Mouse (Mus musculus): Measurements from ENCODE around the gene Phf3. TPM values are rescaled to one million over a fixed set of nuclear protein-coding genes. Genes with fewer than 3 reads are reported as not detected.
"Not testable (repeated sequence)": the region's sequence is repeated elsewhere in the genome, so short reads cannot be mapped to it uniquely, and the experiment has no call there.

Gene Phf3
- polyA plus RNA-seq (2015; fragmentation: Nextera tagmentation; extraction: Ambion mirVana): 38.4 and 54.3 TPM in 2 replicates

GRCm38 (mm10) chr1:30873541-30874260 lies at the start of gene Phf3:
Phf3 (minus strand) TSS chr1:30873921.
- H3K27ac ChIP-seq: peak within 1 kb of the TSS; percentile 99
- peak within 1 kb of the TSS; percentile 84 for H3K4me3 ChIP-seq (replicated peaks)
- no peaks in the 10 kb centered on the region for H3K27me3 ChIP-seq
- ATAC-seq: peak; percentile 97
- no peaks in the 10 kb centered on the region for H3K36me3 ChIP-seq
- H3K4me1 ChIP-seq (replicated peaks): peaks cover 29% of the 10 kb centered on the region
- H3K9me3 ChIP-seq: no peaks in the 10 kb centered on the region
- WGBS: under 1% methylated on average over 62 of the region's 85 CpGs
- H3K4me2 ChIP-seq (replicated peaks): peak within 1 kb of the TSS; percentile 63
- H3K9ac ChIP-seq (replicated peaks): peak within 1 kb of the TSS; percentile 93

- Histone ChIP-seq H3K27ac (no peak overlapping the region), H3K9me3 (peaks cover 18% of the 10 kb centered on the region), H3K4me1 (replicated peaks) (no peaks in the 10 kb centered on the region), H3K27me3 (no peaks in the 10 kb centered on the region), H3K36me3 (no peaks in the 10 kb centered on the region), H3K4me3 (replicated peaks) (no peak overlapping the region), H3K4me2 (replicated peaks) (no peak overlapping the region), H3K9ac (replicated peaks) (no peak overlapping the region)
- ATAC-seq: no peak
- WGBS: 93% methylated on average over 3 of the region's 3 CpGs
Observed at GRCm38 (mm10) chr1:30922237-30922636, 48.5 kb upstream of the Phf3 start.

- no peak overlapping the region for H3K9ac ChIP-seq (replicated peaks)
- H3K4me3 ChIP-seq (replicated peaks): no peak overlapping the region
- no peaks in the 10 kb centered on the region for H3K27me3 ChIP-seq
- peaks cover 18% of the 10 kb centered on the region for H3K9me3 ChIP-seq
- no peaks in the 10 kb centered on the region for H3K36me3 ChIP-seq
- no peak overlapping the region for H3K27ac ChIP-seq
- no peaks in the 10 kb centered on the region for H3K4me1 ChIP-seq (replicated peaks)
- ATAC-seq: no peak
- H3K4me2 ChIP-seq (replicated peaks): no peak overlapping the region
Observed at GRCm38 (mm10) chr1:30921252-30921651, 47.5 kb upstream of the Phf3 start.

- Histone ChIP-seq H3K27me3 (no peaks in the 10 kb centered on the region), H3K4me2 (replicated peaks) (no peak overlapping the region)
- no peak for ATAC-seq
Observed at GRCm38 (mm10) chr1:30920620-30921177, 47.0 kb upstream of the Phf3 start.

GRCm38 (mm10) chr1:30910172-30910571 lies 36.5 kb upstream of the Phf3 start:
- no peaks in the 10 kb centered on the region for H3K4me1 ChIP-seq (replicated peaks)
- H3K27me3 ChIP-seq: no peaks in the 10 kb centered on the region
- no peak for ATAC-seq
- no peaks in the 10 kb centered on the region for H3K36me3 ChIP-seq
- no peak overlapping the region for H3K4me3 ChIP-seq (replicated peaks)
- no peaks in the 10 kb centered on the region for H3K9me3 ChIP-seq
- no peak overlapping the region for H3K27ac ChIP-seq
- H3K9ac ChIP-seq (replicated peaks): no peak overlapping the region
- WGBS: 75% methylated on average over 3 of the region's 3 CpGs
- H3K4me2 ChIP-seq (replicated peaks): no peak overlapping the region

More at GRCm38 (mm10) chr1:30920620-30921177, 47.0 kb upstream of the Phf3 start:
- H3K4me3 ChIP-seq (replicated peaks): no peak overlapping the region
- 97% methylated on average over 1 of the region's 1 CpGs for WGBS
- no peaks in the 10 kb centered on the region for H3K4me1 ChIP-seq (replicated peaks)
- H3K9me3 ChIP-seq: peaks cover 18% of the 10 kb centered on the region
- no peaks in the 10 kb centered on the region for H3K36me3 ChIP-seq
- H3K27ac ChIP-seq: no peak overlapping the region
- no peak overlapping the region for H3K9ac ChIP-seq (replicated peaks)

- no peaks in the 10 kb centered on the region for H3K4me1 ChIP-seq (replicated peaks)
- no peaks in the 10 kb centered on the region for H3K36me3 ChIP-seq
- H3K4me2 ChIP-seq (replicated peaks): no peak overlapping the region
- H3K4me3 ChIP-seq (replicated peaks): no peak overlapping the region
- WGBS: 85% methylated on average over 4 of the region's 4 CpGs
- no peaks in the 10 kb centered on the region for H3K9me3 ChIP-seq
- no peak for ATAC-seq
- no peak overlapping the region for H3K9ac ChIP-seq (replicated peaks)
- H3K27ac ChIP-seq: no peak overlapping the region
- no peaks in the 10 kb centered on the region for H3K27me3 ChIP-seq
Observed at GRCm38 (mm10) chr1:30908797-30909196, 35.1 kb upstream of the Phf3 start.

GRCm38 (mm10) chr1:30903480-30904218 lies 29.9 kb upstream of the Phf3 start:
- no peak overlapping the region for H3K9ac ChIP-seq (replicated peaks)
- no peaks in the 10 kb centered on the region for H3K36me3 ChIP-seq
- no peaks in the 10 kb centered on the region for H3K4me1 ChIP-seq (replicated peaks)
- no peak for ATAC-seq
- H3K4me3 ChIP-seq (replicated peaks): no peak overlapping the region
- H3K9me3 ChIP-seq: no peaks in the 10 kb centered on the region
- no peak overlapping the region for H3K27ac ChIP-seq
- WGBS: 88% methylated on average over 3 of the region's 3 CpGs
- H3K27me3 ChIP-seq: no peaks in the 10 kb centered on the region
- no peak overlapping the region for H3K4me2 ChIP-seq (replicated peaks)

- no peak overlapping the region for H3K9ac ChIP-seq (replicated peaks)
- H3K36me3 ChIP-seq: no peaks in the 10 kb centered on the region
- ATAC-seq: no peak
- no peak overlapping the region for H3K4me2 ChIP-seq (replicated peaks)
- no peaks in the 10 kb centered on the region for H3K27me3 ChIP-seq
- H3K4me1 ChIP-seq (replicated peaks): no peaks in the 10 kb centered on the region
- H3K27ac ChIP-seq: no peak overlapping the region
- 83% methylated on average over 2 of the region's 2 CpGs for WGBS
- no peaks in the 10 kb centered on the region for H3K9me3 ChIP-seq
- H3K4me3 ChIP-seq (replicated peaks): no peak overlapping the region
Observed at GRCm38 (mm10) chr1:30898691-30899090, 25.0 kb upstream of the Phf3 start.

- not testable (repeated sequence) for H3K9ac ChIP-seq (replicated peaks); ATAC-seq; H3K27me3 ChIP-seq; H3K36me3 ChIP-seq; H3K4me3 ChIP-seq (replicated peaks); H3K9me3 ChIP-seq; H3K27ac ChIP-seq; H3K4me2 ChIP-seq (replicated peaks); H3K4me1 ChIP-seq (replicated peaks)
Observed at GRCm38 (mm10) chr1:30895366-30895765, 21.6 kb upstream of the Phf3 start.

GRCm38 (mm10) chr1:30883806-30884205 lies 10.1 kb upstream of the Phf3 start:
- WGBS: 94% methylated on average over 1 of the region's 1 CpGs
- H3K4me3 ChIP-seq (replicated peaks); H3K36me3 ChIP-seq; H3K9me3 ChIP-seq; H3K27ac ChIP-seq; H3K9ac ChIP-seq (replicated peaks); ATAC-seq; H3K4me1 ChIP-seq (replicated peaks); H3K27me3 ChIP-seq; H3K4me2 ChIP-seq (replicated peaks): not testable (repeated sequence)

GRCm38 (mm10) chr1:30875746-30876145 lies 2.0 kb upstream of the Phf3 start:
- no peak for ATAC-seq
- no peak overlapping the region for H3K4me3 ChIP-seq (replicated peaks)
- no peaks in the 10 kb centered on the region for H3K27me3 ChIP-seq
- H3K27ac ChIP-seq: no peak overlapping the region
- no peaks in the 10 kb centered on the region for H3K36me3 ChIP-seq
- no peak overlapping the region for H3K9ac ChIP-seq (replicated peaks)
- H3K9me3 ChIP-seq: no peaks in the 10 kb centered on the region
- H3K4me1 ChIP-seq (replicated peaks): peaks cover 22% of the 10 kb centered on the region
- no peak overlapping the region for H3K4me2 ChIP-seq (replicated peaks)

GRCm38 (mm10) chr1:30874261-30875131 lies 775 bp upstream of the Phf3 start:
- WGBS: 59% methylated on average over 15 of the region's 15 CpGs
- Histone ChIP-seq H3K27ac (peak overlapping the region; percentile 99), H3K4me3 (replicated peaks) (peak overlapping the region; percentile 84), H3K4me2 (replicated peaks) (peak overlapping the region; percentile 63), H3K4me1 (replicated peaks) (peaks cover 29% of the 10 kb centered on the region), H3K9ac (replicated peaks) (peak overlapping the region; percentile 93), H3K9me3 (no peaks in the 10 kb centered on the region), H3K36me3 (no peaks in the 10 kb centered on the region), H3K27me3 (no peaks in the 10 kb centered on the region)
- ATAC-seq: no peak

Measured in midbrain, embryonic 13.5 days (tissue).